Mouse (Mus musculus): ENCODE data around the gene Cadm1.

Gene Cadm1

GRCm38 (mm10) chr9:47733780-47734451 lies 203.9 kb downstream of the Cadm1 start:
- DNase-seq (ENCODE audit: low read depth in 1 of 2, low spot score in 2 of 2): peak; percentile 88 to 92

DNA sequence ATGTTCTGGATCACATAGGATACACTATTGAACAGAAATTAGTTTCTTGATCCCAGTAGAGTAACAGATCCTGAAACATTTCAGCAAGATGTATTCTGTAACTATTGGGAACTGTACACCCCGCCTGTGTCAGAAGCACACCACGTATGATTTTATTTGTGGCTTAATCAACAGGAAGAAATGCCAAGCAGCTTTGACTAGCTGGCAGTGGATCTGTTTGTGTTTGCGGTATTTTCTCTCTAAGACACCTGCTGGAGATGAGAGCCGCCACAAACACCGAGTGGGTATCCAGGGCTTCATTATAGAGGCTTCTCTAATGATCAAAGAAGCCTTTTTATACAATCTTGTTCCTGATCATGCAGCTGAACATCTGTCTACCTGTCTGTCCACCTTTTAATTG lies 204.9 kb downstream of the Cadm1 start:
- no peak for DNase-seq (ENCODE audit: low read depth in 1 of 2, low spot score in 2 of 2)

DNA sequence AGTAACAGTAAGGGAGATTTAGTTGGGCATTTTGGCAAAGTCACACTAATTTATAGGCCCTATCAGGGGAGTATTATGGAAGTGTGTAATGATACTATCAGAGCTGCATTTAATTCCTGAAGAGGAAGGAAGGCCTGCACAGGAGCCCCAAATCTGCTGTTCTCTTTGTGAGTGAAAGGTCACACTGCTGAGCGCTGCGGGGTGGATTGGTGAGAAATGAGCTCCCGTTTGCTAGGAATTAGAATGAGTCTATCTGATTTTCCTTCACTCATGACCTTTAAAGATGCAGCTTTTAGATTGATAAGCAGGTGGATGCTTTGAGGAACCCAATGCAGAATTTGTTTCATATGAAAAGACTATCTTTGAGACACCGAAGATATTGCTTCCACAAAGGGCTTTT lies 208.8 kb downstream of the Cadm1 start:
- DNase-seq (ENCODE audit: low read depth in 1 of 2, low spot score in 2 of 2): no peak

DNA sequence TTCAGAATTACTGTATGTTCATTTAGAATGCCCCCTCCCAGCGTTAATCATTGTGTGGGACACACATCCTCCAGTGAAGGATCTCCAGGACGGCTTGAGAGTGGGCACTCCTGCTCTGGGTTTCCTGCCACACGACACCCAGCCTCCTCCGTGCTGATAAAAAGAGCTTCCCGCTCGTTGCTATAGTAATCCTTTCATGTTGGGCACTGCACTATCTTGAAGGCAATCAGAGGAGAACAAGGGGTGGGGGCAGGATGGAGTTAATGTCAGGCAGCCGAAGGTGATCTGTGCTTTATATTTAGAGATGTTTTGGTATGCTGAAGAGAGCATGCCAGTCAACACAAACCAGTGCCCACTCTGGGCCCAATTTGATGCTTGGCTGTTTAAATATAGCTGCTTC lies 209.3 kb downstream of the Cadm1 start:
- DNase-seq (ENCODE audit: low read depth in 1 of 2, low spot score in 2 of 2): no peak

GRCm38 (mm10) chr9:47741751-47742150 lies 211.8 kb downstream of the Cadm1 start:
- DNase-seq (ENCODE audit: low read depth in 1 of 2, low spot score in 2 of 2): no peak

- no peak for DNase-seq (ENCODE audit: low read depth in 1 of 2, low spot score in 2 of 2)
Measured at GRCm38 (mm10) chr9:47744916-47745315, 214.9 kb downstream of the Cadm1 start.

- no peak for DNase-seq (ENCODE audit: low read depth in 1 of 2, low spot score in 2 of 2)
Measured at GRCm38 (mm10) chr9:47745716-47746115, 215.7 kb downstream of the Cadm1 start.

DNA sequence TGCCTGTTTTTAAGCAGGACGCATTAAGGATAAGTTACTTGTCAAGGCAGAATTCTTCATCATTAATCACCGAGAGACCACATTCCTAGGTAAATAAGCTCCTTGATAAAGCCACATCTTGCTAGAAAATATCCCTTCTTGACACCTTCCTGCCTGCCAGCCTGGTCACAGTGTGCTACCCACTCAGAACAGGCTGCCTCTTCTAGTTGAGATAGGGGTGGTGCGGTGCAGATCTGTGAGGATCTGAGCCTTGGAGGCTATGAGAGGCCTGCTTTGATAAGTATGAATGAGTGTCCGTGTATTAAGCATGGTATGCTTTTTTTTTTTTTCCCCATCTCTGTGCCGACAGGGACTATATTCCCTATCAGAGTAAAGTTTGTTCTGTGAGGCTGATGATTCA lies 219.2 kb downstream of the Cadm1 start:
- DNase-seq (ENCODE audit: low read depth in 1 of 2, low spot score in 2 of 2): no peak

DNA sequence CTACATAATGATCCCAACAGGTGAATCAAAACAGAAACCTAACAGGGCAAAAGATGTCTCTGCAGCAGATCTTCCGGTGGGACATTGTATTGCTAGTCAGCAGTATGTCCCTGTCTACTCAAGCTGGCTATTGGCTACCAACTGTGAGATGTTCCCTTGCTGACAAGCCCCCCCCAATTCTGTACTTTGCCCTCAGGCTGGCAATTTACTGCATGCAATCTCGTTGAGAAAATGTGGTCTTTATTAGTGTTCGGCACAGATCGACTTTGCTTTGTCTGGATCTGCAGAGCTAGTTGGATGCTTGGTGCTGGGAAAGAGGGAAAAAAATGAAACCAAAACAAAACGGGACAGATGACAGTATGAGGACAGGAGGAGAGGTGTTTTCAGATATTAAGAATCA lies 222.5 kb downstream of the Cadm1 start:
- no peak for DNase-seq (ENCODE audit: low read depth in 1 of 2, low spot score in 2 of 2)

DNA sequence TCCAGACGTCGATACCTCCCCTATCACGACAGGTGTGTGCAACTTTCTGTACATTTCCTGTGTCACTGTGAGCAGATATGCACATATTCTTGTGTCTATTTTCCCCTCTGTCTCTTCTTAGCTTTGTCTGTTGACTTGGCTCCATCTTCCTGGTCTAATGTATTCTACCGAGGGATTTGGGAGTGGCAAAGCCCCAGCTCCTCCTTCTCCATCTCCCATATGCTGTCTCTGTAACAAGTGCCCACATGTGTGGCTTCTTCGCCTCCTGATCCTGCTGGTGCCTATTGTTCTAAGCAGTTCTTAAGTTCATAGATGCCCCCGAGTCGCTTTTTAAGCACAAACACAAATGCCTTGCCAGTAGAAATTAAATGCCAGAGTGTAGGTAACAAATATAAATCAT lies 223.2 kb downstream of the Cadm1 start:
- DNase-seq (ENCODE audit: low read depth in 1 of 2, low spot score in 2 of 2): no peak

DNA sequence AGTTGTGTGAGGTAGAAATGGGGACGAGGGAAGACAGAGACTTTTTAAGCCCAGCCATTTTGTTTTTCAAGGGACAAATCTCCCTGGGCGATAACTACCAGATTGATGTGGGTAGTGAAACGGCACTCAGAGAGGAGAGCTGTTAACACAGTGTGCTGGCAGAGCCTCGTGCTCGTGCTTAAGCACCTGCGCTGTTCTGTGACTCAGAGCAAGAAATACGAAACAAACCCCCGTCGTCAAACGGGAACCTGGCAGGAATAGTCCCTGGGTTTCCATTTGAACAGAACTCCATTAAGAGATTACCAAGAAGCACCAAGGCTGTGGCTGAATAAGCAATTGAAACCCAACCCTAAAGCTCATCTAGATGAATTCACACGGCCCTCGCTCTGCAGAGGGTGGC lies 225.1 kb downstream of the Cadm1 start:
- DNase-seq (ENCODE audit: low read depth in 1 of 2, low spot score in 2 of 2): no peak

DNA sequence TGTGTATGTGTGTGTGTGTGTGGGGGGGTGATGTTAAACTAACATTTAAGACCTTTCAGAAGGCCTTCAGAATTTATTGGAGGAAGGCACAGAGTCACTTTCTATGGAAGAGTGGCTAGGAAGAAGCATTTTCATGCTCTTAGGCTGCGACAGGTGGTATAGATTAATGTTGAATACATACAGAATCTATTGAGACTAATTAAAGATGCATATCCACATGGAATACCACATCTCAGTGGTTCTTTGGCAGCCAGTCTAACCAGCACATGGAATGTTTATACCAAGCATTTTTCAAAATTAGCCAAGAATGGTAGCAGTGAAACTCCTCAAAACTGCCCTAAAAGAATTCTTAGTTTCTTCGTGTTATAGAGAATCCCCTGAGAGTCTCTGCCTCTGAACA lies 227.8 kb downstream of the Cadm1 start:
- no peak for DNase-seq (ENCODE audit: low read depth in 1 of 2, low spot score in 2 of 2)

GRCm38 (mm10) chr9:47758320-47758719 lies 228.3 kb downstream of the Cadm1 start:
- no peak for DNase-seq (ENCODE audit: low read depth in 1 of 2, low spot score in 2 of 2)

DNA sequence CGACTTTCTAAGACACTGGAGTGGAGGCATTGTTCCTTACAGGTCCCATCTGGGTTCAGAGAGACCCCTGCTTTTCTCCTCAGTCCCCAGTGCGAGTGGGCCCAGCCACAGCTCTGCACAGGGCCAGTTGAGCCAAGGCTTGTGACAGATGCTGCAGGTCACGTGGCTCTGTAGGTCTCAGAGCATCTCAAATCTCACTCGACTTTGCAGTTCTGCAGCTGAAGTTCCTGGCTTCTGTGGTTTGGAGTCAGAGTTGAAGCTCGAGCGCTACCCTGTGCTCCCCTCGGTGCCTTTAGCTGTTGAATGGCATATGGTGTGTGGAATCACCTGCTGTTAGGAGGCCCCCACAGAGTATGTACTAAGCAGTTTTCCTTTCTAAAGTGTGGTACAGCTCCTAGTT lies 229.8 kb downstream of the Cadm1 start:
- no peak for DNase-seq (ENCODE audit: low read depth in 1 of 2, low spot score in 2 of 2)

DNA sequence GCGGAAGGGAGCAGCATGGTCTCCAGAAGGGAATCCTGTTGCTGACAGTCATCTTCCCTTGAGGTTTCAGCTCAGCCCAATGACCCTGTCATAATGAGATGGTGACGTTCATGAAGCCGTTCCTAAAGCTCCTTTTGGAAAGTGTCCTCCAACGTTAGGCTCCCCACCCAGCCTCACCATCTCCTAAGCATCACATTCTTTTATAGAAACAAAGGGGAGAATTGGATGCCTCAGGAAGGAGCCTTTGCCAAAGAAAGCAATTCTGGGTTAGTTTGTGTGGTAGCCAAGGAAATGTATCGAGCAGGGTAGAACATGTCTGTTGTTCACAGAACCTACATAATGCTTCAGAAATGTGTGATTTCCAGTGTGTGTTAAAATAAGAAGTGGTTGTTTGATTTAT lies 231.6 kb downstream of the Cadm1 start:
- DNase-seq (ENCODE audit: low read depth in 1 of 2, low spot score in 2 of 2): no peak

GRCm38 (mm10) chr9:47762913-47763312 lies 232.9 kb downstream of the Cadm1 start:
- DNase-seq (ENCODE audit: low read depth in 1 of 2, low spot score in 2 of 2): no peak

DNA sequence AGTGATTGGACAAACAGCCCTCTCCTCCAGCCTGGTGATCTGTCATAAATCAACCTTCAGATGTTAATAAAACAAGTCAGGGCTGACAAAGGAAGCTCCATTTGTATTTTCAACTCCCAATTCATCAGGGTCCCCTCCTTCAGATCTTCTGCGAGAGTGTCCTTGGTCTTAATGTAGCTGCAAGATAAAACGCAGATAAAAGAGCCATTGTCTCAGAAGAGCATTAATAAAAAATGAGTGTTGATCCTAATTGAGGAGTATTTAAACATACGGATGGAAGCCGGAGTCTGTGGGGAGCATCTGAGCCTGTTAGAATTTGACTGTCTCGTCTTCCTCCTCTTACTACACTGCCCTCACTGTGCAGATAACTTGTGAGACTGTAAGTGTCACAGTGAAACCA lies 234.9 kb downstream of the Cadm1 start:
- DNase-seq (ENCODE audit: low read depth in 1 of 2, low spot score in 2 of 2): no peak

DNA sequence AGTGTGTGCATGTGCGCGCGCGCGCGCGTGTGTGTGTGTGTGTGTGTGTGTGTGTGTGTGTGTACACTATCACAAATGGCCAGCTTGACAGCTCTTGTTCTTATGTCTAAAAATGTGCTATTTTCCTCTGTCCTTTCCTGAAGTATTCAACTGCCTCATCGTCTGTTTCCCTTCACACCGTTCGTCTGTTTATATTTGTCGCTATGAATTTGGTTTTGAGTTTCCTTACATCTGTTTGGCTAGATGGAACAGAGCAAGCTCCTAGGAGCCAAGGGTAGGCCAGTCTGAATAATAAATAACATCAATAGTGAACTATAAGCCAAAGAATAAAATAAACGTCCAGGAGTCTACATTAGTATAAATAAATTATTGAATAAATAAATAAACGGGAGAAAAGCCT lies 235.3 kb downstream of the Cadm1 start:
- DNase-seq (ENCODE audit: low read depth in 1 of 2, low spot score in 2 of 2): no peak

- DNase-seq (ENCODE audit: low read depth in 1 of 2, low spot score in 2 of 2): no peak
Measured at GRCm38 (mm10) chr9:47766342-47766741, 236.4 kb downstream of the Cadm1 start.

- DNase-seq (ENCODE audit: low read depth in 1 of 2, low spot score in 2 of 2): no peak
Measured at GRCm38 (mm10) chr9:47770836-47771235, 240.9 kb downstream of the Cadm1 start.

GRCm38 (mm10) chr9:47771953-47772352 lies 242.0 kb downstream of the Cadm1 start:
- DNase-seq (ENCODE audit: low read depth in 1 of 2, low spot score in 2 of 2): no peak

GRCm38 (mm10) chr9:47772750-47773149 lies 242.8 kb downstream of the Cadm1 start:
- peak in 1 of 2 experiments; percentile 12 for DNase-seq (ENCODE audit: low read depth in 1 of 2, low spot score in 2 of 2)

All from monocyte, adult 2 months (primary cell).